Mouse (Mus musculus) G1E (cell line): ENCODE results near the gene Cnn3.

Experiments
- CTCF ChIP-seq: IDR thresholded peaks from 2 replicates; pipeline ENCODE4 v1.5.1; 2012; ENCODE audit warnings: low read depth, low read length, inconsistent platforms, mixed read lengths
- GATA1 ChIP-seq: IDR thresholded peaks from 2 replicates; pipeline ENCODE4 v1.6.1; 2012; ENCODE audit warnings: borderline replicate concordance, low read length, inconsistent platforms, mixed read lengths
- POLR2AphosphoS5 ChIP-seq: IDR thresholded peaks from 2 replicates; pipeline ENCODE4 v1.6.1; 2012; ENCODE audit warnings: low read depth, low read length, inconsistent platforms; ENCODE audit not compliant: insufficient replicate concordance
- TAL1 ChIP-seq: conservative IDR thresholded peaks from 2 replicates; pipeline ENCODE4 v1.6.1; 2012; ENCODE audit warnings: low read depth, low read length, inconsistent platforms, mixed read lengths

GRCm38 (mm10) chr3:121500225-121500624, 73.9 kb downstream of the Cnn3 start:
- no peak for TF ChIP-seq TAL1
- TF ChIP-seq CTCF = peak; percentile 63
- TF ChIP-seq GATA1 = no peak
- TF ChIP-seq POLR2AphosphoS5 = no peak
